8 mouse cellular contexts compared by ENCODE assay signal in genomic region chrX:140505497-140506238, GRCm38 (mm10). TPM values are rescaled to one million over a fixed set of nuclear protein-coding genes. Genes with fewer than 3 reads are reported as not detected.
DNase-seq lines count a peak whose midpoint lies in the region; ATAC-seq lines count a peak whose summit lies in the region.

No protein-coding gene starts in this region.

- peak; percentile 81 for ATAC-seq in liver, embryonic 16.5 days (ENCODE audit: low read depth)
- ATAC-seq in neutrophil, adult 5-6 weeks (ENCODE audit: extremely low read depth, insufficient number of reproducible peaks, low FRiP score, poor library complexity, severe bottlenecking): peak; percentile 91

- H3K36me3 ChIP-seq in hindbrain, embryonic 10.5 days: no peaks in the 10 kb centered on the region
- no peaks in the 10 kb centered on the region for H3K36me3 ChIP-seq in liver, embryonic 16.5 days (ENCODE audit: control insufficient read depth, insufficient read depth)

- WGBS in hindbrain, embryonic 10.5 days: 49% methylated on average over 15 of the region's 15 CpGs
- 37% methylated on average over 15 of the region's 15 CpGs for WGBS in liver, embryonic 16.5 days (ENCODE audit: insufficient replicate concordance)

- no peak overlapping the region for H3K4me3 ChIP-seq in hindbrain, embryonic 10.5 days
- no peak overlapping the region for H3K4me3 ChIP-seq in liver, embryonic 16.5 days (ENCODE audit: low read depth, low read length)

- no peaks in the 10 kb centered on the region for H3K9me3 ChIP-seq in hindbrain, embryonic 10.5 days
- H3K9me3 ChIP-seq in liver, embryonic 16.5 days (replicated peaks; ENCODE audit: control insufficient read depth, low read length): no peaks in the 10 kb centered on the region

- H3K9ac ChIP-seq in liver, embryonic 16.5 days (ENCODE audit: low read depth, low read length): no peak overlapping the region

- peaks cover 82% of the 10 kb centered on the region for H3K27me3 ChIP-seq in hindbrain, embryonic 10.5 days (ENCODE audit: insufficient read depth, poor library complexity, severe bottlenecking)
- no peaks in the 10 kb centered on the region for H3K27me3 ChIP-seq in liver, embryonic 16.5 days (ENCODE audit: control insufficient read depth, insufficient read depth, low read depth, low read length)

- H3K4me2 ChIP-seq in liver, embryonic 16.5 days (ENCODE audit: low read depth, low read length): peak overlapping the region; percentile 7; the same call in 1 of the 2 replicates

- H3K4me1 ChIP-seq in hindbrain, embryonic 10.5 days (replicated peaks): peaks cover 19% of the 10 kb centered on the region
- H3K4me1 ChIP-seq in liver, embryonic 16.5 days (ENCODE audit: control insufficient read depth, low read depth, low read length): peaks cover 13% of the 10 kb centered on the region

- H3K27ac ChIP-seq in hindbrain, embryonic 10.5 days: peak overlapping the region; percentile 66; the same call in 1 of the 2 replicates
- H3K27ac ChIP-seq in liver, embryonic 16.5 days (ENCODE audit: low read length): peak overlapping the region; percentile 44; the same call in 1 of the 2 replicates

- DNase-seq in cerebellum, adult 18-20 months: peak; percentile 11 to 14
- DNase-seq in cerebellum, postnatal 14 days: no peak
- DNase-seq in CD4-positive, CD25-positive, alpha-beta regulatory T cell, adult 2 months (ENCODE audit: low read depth, low spot score): peak; percentile 88
- peak; percentile 68 for DNase-seq in c-Kit-positive CD71-positive TER-119-positive erythroid progenitor cells, embryonic 14.5 days (ENCODE audit: low spot score)
- DNase-seq in hindbrain, embryonic 10.5 days (ENCODE audit: low spot score): peak; percentile 51
- no peak for DNase-seq in cerebellum, postnatal 36 days

RNA-seq across cellular contexts. Expression of gene Prps1, which starts 49.3 kb away (rescaled TPM):
- 82.8 and 83.3 TPM in 2 replicates for polyA plus RNA-seq in hindbrain, embryonic 10.5 days (2016; fragmentation: Nextera tagmentation; extraction: Ambion mirVana)
- polyA plus RNA-seq in liver, embryonic 16.5 days (2015; fragmentation: Nextera tagmentation; extraction: Ambion mirVana): 27.5 and 30.1 TPM in 2 replicates
- 14.0 and 15.2 TPM in 2 replicates for total RNA-seq in neutrophil, adult 5-6 weeks (2017)

Comparison
In these comparisons a context has a peak if more than half of its experiments do, and no peak if none do; other contexts are left out.
1. DNase-seq: peak in cerebellum, adult 18-20 months (2 of 2), CD4-positive, CD25-positive, alpha-beta regulatory T cell, adult 2 months (single experiment), c-Kit-positive CD71-positive TER-119-positive erythroid progenitor cells, embryonic 14.5 days (single experiment) and hindbrain, embryonic 10.5 days (single experiment); none in cerebellum, postnatal 14 days (0 of 2) and cerebellum, postnatal 36 days (0 of 2).